Mouse (Mus musculus) midbrain, embryonic 10.5 days (tissue): ENCODE data around the gene Cdh16. TPM values are rescaled to one million over a fixed set of nuclear protein-coding genes. Genes with fewer than 3 reads are reported as not detected.

Experiments used
- DNase-seq: peaks from one replicate; pipeline ENCODE4 v3.0.0-alpha.2; 2017; ENCODE audit warnings: low spot score
- H3K27ac ChIP-seq: fragments of 300-500 bp; sonication (generic); replicated peaks from 2 replicates; pipeline ENCODE4 v1.5.1; 2016; ENCODE audit warnings: mild to moderate bottlenecking
- H3K27me3 ChIP-seq: fragments of 300-500 bp; sonication (generic); 2 replicates; pipeline ENCODE4 v1.6.1; 2016; ENCODE audit warnings: low read depth, mild to moderate bottlenecking; ENCODE audit not compliant: poor library complexity, severe bottlenecking
- H3K36me3 ChIP-seq: fragments of 300-500 bp; sonication (generic); 2 replicates; pipeline ENCODE4 v1.6.1; 2016; ENCODE audit warnings: mild to moderate bottlenecking, moderate library complexity
- H3K4me1 ChIP-seq: fragments of 300-500 bp; sonication (generic); 2 replicates; pipeline ENCODE4 v1.6.1; 2016
- H3K4me3 ChIP-seq: fragments of 300-500 bp; sonication (generic); 2 replicates; pipeline ENCODE4 v1.5.1; 2016; ENCODE audit warnings: mild to moderate bottlenecking, moderate library complexity
- H3K9me3 ChIP-seq: fragments of 300-500 bp; sonication (generic); replicated peaks from 2 replicates; pipeline ENCODE4 v1.6.1; 2016; ENCODE audit warnings: mild to moderate bottlenecking
- WGBS: fragments of 180-500 bp; shearing (Covaris S2); methylation state at CpG from one replicate; pipeline ENCODE4 v1.1.7; 2016; 5-methylcytosine and 5-hydroxymethylcytosine counted together
- polyA plus RNA-seq: library from polyadenylated mRNA; unstranded; fragments of >200 nt; fragmentation: Nextera tagmentation; extraction: Ambion mirVana; gene quantifications from 2 replicates; pipeline ENCODE4 v1.2.1, GENCODE M21; 2016

Cdh16 gene
- polyA plus RNA-seq, 1 experiment from 2014 or later, result not detected

DNA sequence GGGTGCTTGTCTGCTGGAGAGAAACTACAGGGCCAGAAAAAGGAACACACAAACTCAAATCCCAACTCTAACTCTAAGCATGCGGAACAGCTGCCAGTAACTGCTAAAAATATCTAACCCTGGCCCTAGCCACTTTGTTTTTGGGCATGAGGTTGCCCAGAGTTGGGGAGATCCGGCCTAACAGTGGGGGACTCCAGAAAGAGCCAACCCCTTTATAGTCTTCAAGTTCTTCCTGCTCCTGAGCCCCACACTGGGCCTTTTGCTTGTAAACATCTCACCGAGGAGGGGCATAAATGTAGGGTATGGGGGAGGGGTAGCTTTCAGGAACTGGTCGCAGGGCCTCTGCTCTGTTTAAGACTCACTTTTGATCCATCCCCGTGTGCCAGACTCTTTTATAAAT, 7.8 kb upstream of the Cdh16 start:
- H3K9me3 ChIP-seq, result no peaks in the 10 kb centered on the region
- H3K27me3 ChIP-seq, result peaks cover 42% of the 10 kb centered on the region
- 34% methylated on average over 5 of the region's 5 CpGs for WGBS
- H3K4me1 ChIP-seq, result peaks cover 30% of the 10 kb centered on the region
- H3K36me3 ChIP-seq, result peaks cover 10% of the 10 kb centered on the region
- no peak overlapping the region for H3K4me3 ChIP-seq
- DNase-seq, result no peak
- H3K27ac ChIP-seq, result no peak overlapping the region

DNA sequence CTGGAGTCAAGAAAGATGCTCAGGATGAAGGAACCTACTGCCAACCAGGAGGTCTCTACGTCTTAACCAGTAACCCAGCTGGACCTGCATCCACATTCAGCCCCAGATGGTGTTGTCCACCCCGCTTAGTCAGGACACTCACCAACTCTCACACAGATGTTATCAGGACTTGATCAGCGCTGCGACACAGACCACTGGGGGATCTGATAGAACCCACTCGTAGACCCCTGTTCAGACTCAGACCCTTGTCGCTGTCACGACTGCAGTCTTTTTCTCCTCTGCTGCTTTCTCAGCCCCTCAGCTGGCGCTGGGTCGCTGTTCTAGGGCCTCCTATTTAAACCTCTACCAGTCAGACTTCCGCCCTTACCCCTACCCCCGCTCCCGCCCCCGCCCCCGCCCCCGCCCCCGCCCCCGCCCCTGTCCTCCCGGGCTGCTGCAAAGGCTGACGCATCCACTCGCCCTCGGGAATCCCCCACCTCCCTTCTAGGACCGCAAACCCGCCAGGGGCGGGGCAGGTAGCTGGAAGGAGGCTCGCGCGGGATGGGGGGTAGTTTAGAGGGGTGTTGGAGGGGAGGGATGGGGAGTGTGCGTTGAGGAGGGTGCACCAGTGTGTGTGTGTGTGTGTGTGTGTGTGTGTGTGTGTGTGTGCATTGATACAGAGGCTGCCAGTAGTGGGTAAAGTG, 6.9 kb upstream of the Cdh16 start, which contains the start of gene Rrad:
TSS of gene Rrad (minus strand) at position 347 of the 683 bp plus-strand sequence.
- DNase-seq, result peak; percentile 55
- Histone ChIP-seq H3K27me3 (peaks cover 42% of the 10 kb centered on the region), H3K36me3 (peaks cover 10% of the 10 kb centered on the region), H3K9me3 (no peaks in the 10 kb centered on the region), H3K4me1 (peaks cover 30% of the 10 kb centered on the region), H3K27ac (peak within 1 kb of the TSS; percentile 59), H3K4me3 (peak within 1 kb of the TSS; percentile 56)
- 1% methylated on average over 25 of the region's 28 CpGs for WGBS

DNA sequence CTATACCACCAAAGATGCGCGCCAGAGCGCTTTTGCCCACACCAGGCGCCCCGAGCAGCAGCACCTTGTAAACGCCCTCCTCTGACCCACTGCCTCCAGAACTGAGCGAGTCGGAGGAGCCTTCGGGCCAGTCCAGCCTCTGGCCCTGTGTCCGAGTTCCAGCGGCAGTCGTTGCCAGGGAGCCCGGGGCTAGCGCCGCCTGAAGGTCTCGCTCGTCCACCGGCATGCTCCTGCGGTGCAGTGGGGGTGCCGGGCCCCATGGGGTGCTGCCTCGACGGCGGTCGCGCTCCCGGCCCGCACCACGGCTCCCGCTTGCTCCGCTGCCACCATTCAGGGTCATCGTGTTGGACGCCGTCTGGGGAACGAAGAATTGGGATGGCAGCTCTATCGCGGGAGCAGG, 6.4 kb upstream of the Cdh16 start:
- Histone ChIP-seq H3K27ac (peak overlapping the region; percentile 9; the same call in 1 of the 2 replicates), H3K4me3 (peak overlapping the region; percentile 56), H3K36me3 (peaks cover 6% of the 10 kb centered on the region; the same call in 1 of the 2 replicates), H3K27me3 (peaks cover 42% of the 10 kb centered on the region), H3K9me3 (no peaks in the 10 kb centered on the region), H3K4me1 (peaks cover 30% of the 10 kb centered on the region)
- WGBS, result under 1% methylated on average over 36 of the region's 36 CpGs
- DNase-seq, result peak; percentile 49

DNA sequence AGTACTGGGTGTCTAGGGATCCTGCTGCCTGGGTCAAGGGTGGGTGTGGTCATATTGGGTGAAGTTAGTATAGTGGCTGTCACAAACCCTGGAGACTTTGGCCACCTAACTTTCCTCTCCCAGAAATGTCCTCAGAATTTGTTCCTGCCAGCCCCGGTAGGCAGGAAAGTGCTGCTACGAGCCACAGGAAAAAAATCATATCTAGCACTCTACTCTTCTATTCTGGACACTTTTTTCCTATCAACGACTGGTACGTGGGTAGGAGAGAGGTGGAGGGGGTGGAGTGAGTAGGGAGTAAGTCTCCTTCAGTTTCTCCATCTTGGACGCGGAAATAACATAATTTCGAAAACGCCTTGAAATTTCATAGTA, 5.9 kb upstream of the Cdh16 start:
- no peak for DNase-seq
- H3K9me3 ChIP-seq, result no peaks in the 10 kb centered on the region
- H3K27me3 ChIP-seq, result peaks cover 42% of the 10 kb centered on the region
- peak overlapping the region; percentile 56 for H3K4me3 ChIP-seq
- 0 out of 2 replicates have a peak, but pooled peaks cover 2% of the 10 kb centered on the region for H3K36me3 ChIP-seq
- H3K4me1 ChIP-seq, result peaks cover 30% of the 10 kb centered on the region
- H3K27ac ChIP-seq, result no peak overlapping the region
- 42% methylated on average over 8 of the region's 8 CpGs for WGBS

DNA sequence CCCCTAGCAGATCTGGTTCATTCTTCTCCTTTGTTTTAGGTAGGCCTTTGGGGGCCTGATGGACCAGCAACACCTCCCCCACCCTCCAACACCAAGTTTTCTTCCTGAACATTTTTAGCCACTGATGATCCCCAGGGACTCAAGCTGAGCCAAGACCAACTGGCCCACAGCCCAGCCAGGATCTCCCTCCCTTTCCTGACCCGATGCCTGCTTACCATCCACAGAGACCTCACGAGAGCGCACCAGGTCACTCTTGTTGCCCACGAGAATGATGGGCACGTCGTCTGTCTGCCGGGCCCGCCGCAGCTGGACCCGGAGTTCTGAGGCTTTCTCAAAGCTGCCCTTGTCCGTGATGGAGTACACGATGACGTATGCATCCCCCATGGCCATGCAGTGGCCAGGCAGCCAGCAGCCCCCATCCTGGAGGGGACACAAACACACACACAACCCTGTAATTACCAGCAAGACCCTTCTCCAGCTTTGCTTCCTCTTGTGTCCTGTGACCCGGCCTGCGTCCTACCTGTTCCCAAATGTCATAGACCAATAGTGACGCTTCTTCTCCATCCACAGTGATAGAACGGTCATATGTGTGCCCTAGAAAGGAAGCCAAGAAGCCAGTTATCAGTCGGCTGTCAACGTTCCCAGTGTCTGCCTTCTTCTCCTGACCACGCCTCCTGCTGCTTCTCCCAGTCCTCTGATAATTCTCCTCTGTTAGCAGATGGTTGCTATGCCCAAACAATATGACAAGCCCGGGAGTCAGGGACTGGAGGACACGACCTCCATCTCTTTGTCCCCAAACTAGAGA, 5.3 kb upstream of the Cdh16 start:
- peaks cover 30% of the 10 kb centered on the region for H3K4me1 ChIP-seq
- no peak for DNase-seq
- 87% methylated on average over 22 of the region's 22 CpGs for WGBS
- H3K36me3 ChIP-seq, result no peaks in the 10 kb centered on the region
- H3K27me3 ChIP-seq, result peaks cover 42% of the 10 kb centered on the region
- no peak overlapping the region for H3K27ac ChIP-seq
- H3K9me3 ChIP-seq, result no peaks in the 10 kb centered on the region
- no peak overlapping the region for H3K4me3 ChIP-seq

DNA sequence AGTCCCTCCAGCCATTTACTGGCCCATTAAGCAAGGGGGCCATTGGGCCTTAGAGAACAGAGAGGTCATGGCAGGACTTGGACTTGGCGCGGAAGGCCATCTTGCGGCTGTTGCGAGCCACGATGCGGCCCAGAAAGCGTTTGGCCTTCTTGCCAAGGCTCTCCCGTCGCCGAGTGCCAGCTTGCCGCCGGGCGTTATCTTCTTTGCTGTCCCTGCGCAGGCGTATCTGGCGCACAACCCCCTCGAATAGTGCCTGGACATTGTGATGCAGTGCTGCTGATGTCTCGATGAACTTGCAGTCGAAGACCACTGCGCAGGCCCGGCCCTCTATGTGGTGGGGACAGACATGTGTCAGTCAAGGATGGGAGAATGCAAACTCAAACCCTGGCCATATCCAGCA, 4.2 kb upstream of the Cdh16 start:
- Histone ChIP-seq H3K36me3 (no peaks in the 10 kb centered on the region), H3K4me1 (peaks cover 30% of the 10 kb centered on the region), H3K27ac (no peak overlapping the region), H3K27me3 (peaks cover 42% of the 10 kb centered on the region), H3K4me3 (no peak overlapping the region), H3K9me3 (no peaks in the 10 kb centered on the region)
- DNase-seq, result no peak
- WGBS, result 96% methylated on average over 21 of the region's 21 CpGs

DNA sequence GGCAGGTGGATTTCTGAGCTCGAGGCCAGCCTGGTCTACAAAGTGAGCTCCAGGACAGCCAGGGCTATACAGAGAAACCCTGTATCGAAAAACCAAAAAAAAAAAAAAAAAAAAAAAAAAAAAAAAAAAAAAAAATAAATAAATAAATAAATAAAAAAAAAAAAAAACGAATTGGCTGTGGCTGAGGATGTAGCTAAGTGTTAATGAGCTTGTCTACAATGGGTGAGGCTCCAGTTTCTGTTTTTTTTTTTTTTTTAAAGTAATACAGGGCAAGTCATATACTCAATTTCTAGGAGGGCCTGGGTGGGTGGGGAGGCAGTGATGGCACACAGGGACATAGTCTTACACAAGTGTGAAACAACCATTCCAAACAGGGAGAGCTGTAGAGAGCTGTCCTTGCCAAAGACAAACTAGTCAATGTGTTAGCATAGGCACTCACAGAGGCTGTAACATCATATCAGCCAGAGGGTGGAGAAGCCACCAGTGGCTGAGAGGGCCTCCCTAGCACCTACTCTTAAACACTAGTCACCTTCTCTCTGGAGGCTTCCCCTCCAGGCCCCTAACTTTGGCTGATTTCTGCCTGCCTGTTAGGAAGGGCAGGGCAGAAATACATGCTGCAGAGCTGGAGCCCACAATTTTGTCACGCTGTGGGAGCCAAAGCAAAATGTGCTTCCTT, 3.0 kb upstream of the Cdh16 start:
- H3K36me3 ChIP-seq, result no peaks in the 10 kb centered on the region
- H3K9me3 ChIP-seq, result no peaks in the 10 kb centered on the region
- H3K27ac ChIP-seq, result no peak overlapping the region
- 79% methylated on average over 4 of the region's 4 CpGs for WGBS
- H3K27me3 ChIP-seq, result peaks cover 41% of the 10 kb centered on the region
- no peak for DNase-seq
- peaks cover 21% of the 10 kb centered on the region for H3K4me1 ChIP-seq
- no peak overlapping the region for H3K4me3 ChIP-seq

DNA sequence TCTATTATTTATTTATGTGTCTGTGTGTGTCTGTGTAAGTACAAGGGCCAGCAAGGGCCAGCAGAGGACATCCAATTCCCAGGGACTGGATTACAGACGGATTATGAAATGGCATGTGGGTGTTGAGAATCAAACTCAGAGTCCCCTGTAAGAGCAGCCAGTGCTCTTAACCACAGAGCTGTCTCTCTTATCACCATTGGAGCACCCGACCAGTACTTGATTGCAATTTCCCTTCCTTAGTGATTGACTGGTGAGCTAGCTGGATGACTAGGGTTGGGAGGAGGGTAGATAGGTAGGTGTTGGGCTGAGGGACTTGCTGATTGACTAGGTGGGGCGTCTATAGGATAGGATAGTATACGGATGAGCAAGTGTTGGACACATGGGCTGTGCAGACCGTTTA, 3.4 kb downstream of the Cdh16 start:
- H3K27me3 ChIP-seq, result no peaks in the 10 kb centered on the region
- H3K4me1 ChIP-seq, result no peaks in the 10 kb centered on the region
- no peak overlapping the region for H3K4me3 ChIP-seq
- H3K27ac ChIP-seq, result no peak overlapping the region
- H3K9me3 ChIP-seq, result no peaks in the 10 kb centered on the region
- no peak for DNase-seq
- no peaks in the 10 kb centered on the region for H3K36me3 ChIP-seq
- WGBS, result 82% methylated on average over 5 of the region's 5 CpGs

DNA sequence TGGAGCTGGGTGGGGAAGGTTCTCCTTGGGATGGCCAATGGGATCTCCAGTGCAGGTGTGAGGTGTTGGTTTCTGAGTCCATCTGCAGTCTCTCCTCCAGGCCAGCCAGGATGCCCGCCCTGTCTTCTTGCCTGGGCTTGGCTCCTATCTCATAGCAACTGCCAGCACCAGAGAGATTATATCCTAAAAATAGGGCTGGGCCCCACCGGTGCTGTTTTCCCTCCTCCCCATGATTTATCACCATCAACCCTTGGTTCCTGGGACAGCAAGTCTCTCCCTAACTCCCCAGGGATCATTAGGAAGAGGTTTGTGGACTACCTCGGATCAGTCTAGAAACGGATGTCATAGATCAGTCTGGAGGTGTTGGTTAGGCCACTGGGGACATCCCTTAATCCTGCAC, 11.1 kb downstream of the Cdh16 start:
- no peaks in the 10 kb centered on the region for H3K36me3 ChIP-seq
- H3K27me3 ChIP-seq, result no peaks in the 10 kb centered on the region
- H3K27ac ChIP-seq, result no peak overlapping the region
- DNase-seq, result no peak
- WGBS, result 90% methylated on average over 4 of the region's 4 CpGs
- H3K4me1 ChIP-seq, result no peaks in the 10 kb centered on the region
- no peaks in the 10 kb centered on the region for H3K9me3 ChIP-seq
- H3K4me3 ChIP-seq, result no peak overlapping the region

DNA sequence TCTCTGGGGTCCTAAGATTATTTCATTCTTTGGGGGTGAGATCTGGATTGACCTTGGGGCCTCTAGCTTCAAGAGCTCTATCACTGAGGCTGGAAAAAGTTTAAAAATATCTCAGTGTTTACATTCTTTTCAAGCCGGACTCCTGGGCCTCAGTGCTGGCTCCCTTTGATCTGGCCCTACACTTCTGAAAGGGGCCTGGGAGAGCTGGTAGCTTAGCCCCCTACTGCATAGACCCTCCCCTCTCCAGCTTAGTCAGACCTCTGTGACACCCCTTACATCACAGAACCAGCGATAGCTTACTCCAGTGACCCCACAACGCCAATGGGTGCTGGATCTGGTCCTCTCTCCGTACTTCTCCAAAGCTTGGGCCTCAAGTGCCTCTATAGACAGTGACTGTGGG, 12.6 kb downstream of the Cdh16 start:
- Histone ChIP-seq H3K4me3 (no peak overlapping the region), H3K4me1 (no peaks in the 10 kb centered on the region), H3K36me3 (no peaks in the 10 kb centered on the region), H3K27ac (no peak overlapping the region), H3K9me3 (no peaks in the 10 kb centered on the region), H3K27me3 (no peaks in the 10 kb centered on the region)
- 71% methylated on average over 4 of the region's 4 CpGs for WGBS
- DNase-seq, result no peak

DNA sequence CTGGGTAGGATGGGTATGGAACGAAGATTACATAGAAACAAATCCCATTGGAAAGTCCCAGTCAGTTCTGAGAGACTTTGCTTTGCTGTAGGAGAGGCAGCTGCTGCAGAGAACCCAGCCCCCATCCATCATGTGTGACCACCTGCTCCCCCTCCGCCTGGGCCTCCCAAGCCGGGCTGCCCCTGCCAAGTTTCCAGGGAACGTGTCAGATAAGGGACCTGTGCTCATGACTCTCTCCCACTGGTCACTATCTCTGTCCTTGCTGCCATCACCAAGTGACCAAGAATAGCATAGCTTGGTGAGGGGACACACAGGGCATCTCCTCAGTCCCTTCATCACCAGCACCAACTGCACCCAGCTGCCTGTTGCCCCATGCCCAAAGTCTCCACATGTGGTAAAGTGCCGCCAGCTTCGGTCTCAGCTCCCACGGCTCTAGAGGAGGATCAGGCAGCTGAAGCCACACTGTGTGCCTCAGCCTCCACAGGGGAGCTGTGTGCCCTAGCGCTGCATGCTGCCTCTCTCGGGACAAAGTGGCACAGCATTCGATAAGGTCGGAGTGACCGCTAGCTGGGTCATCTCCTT, 13.9 kb downstream of the Cdh16 start:
- WGBS, result 88% methylated on average over 12 of the region's 12 CpGs
- H3K9me3 ChIP-seq, result no peaks in the 10 kb centered on the region
- DNase-seq, result no peak

DNA sequence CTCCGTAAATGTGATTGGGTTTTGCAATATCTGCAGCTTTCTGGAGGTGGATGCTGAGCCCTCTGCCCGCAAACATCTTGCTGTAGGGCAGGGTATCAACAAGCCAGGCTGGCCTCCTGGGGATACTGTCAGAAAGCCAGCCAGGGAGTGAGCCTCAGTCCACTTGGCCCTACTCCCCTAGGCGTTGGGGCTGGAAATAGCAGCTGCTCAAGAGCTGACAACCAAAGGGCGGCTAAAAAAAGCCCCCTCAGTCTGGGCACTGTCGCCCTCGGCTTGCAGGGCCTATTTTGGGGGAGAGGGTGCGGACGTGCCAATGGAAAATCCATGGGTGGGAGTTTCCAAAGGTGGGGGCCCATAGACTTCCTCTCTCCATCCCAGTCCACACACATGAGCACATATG, 15.0 kb downstream of the Cdh16 start:
- 71% methylated on average over 8 of the region's 8 CpGs for WGBS
- Histone ChIP-seq H3K36me3 (no peaks in the 10 kb centered on the region), H3K27me3 (no peaks in the 10 kb centered on the region), H3K4me3 (no peak overlapping the region), H3K4me1 (peaks cover 3% of the 10 kb centered on the region; the same call in 1 of the 2 replicates), H3K9me3 (no peaks in the 10 kb centered on the region), H3K27ac (no peak overlapping the region)
- no peak for DNase-seq

More for the DNA sequence above, 13.9 kb downstream of the Cdh16 start:
- peaks cover 3% of the 10 kb centered on the region; the same call in 1 of the 2 replicates for H3K4me1 ChIP-seq
- no peaks in the 10 kb centered on the region for H3K27me3 ChIP-seq
- no peak overlapping the region for H3K27ac ChIP-seq
- no peak overlapping the region for H3K4me3 ChIP-seq
- H3K36me3 ChIP-seq, result no peaks in the 10 kb centered on the region
